Mouse (Mus musculus) testis, adult 2 months (tissue): ENCODE results near the gene Plpp7.

ENCODE experiments used
- CTCF ChIP-seq: fragments of 200-500 bp; IDR thresholded peaks from 2 replicates; pipeline ENCODE4 v1.5.1; 2012; ENCODE audit warnings: low read depth, mild to moderate bottlenecking, inconsistent platforms, low read length, moderate library complexity; ENCODE audit not compliant: control insufficient read depth, insufficient read depth, insufficient replicate concordance
- POLR2A ChIP-seq: fragments of 200-500 bp; IDR thresholded peaks from 2 replicates; pipeline ENCODE4 v1.6.1; 2012; ENCODE audit warnings: low read depth, mild to moderate bottlenecking, inconsistent platforms, low read length, moderate library complexity; ENCODE audit not compliant: control insufficient read depth

DNA sequence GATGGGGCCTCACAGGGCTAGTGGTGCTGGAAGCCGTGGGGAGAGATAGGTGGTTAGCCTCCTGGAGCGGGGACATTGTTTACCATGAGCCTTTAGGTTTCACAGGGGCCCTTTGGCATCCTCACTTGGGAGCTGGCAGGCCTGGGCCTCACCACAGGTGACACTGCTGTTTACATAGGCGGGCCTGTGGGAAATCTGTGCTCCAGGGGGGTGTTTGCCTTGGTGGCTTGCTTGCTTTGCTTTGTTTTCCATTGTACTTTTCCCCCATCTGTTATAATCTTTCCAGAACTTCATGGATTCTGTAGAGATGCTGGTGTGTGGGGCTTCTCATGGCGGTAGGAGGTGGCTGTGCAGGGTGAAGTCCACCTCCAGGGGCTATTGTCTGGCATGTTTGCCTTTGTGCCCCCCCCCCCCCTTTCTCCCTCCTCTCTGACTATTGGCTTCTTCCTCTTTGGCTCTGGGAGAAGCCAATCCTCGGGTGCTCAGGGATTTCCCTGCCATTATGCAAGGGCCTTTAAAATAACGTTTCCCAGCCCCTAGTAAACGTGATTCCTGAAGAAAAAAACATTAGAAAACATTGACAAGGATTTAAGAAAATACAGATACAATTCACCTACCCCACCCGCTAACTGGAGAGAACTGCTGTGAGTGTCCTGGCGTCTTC lies 59.1 kb downstream of the Plpp7 start:
- TF ChIP-seq POLR2A (no peak), CTCF (no peak)
